Mouse (Mus musculus): Measurements from ENCODE around the gene D5Ertd579e. TPM values are rescaled to one million over a fixed set of nuclear protein-coding genes. Genes with fewer than 3 reads are reported as not detected.

The D5Ertd579e gene
- polyA plus RNA-seq, 1 experiment from 2014 or later, result 37.3 TPM

DNA sequence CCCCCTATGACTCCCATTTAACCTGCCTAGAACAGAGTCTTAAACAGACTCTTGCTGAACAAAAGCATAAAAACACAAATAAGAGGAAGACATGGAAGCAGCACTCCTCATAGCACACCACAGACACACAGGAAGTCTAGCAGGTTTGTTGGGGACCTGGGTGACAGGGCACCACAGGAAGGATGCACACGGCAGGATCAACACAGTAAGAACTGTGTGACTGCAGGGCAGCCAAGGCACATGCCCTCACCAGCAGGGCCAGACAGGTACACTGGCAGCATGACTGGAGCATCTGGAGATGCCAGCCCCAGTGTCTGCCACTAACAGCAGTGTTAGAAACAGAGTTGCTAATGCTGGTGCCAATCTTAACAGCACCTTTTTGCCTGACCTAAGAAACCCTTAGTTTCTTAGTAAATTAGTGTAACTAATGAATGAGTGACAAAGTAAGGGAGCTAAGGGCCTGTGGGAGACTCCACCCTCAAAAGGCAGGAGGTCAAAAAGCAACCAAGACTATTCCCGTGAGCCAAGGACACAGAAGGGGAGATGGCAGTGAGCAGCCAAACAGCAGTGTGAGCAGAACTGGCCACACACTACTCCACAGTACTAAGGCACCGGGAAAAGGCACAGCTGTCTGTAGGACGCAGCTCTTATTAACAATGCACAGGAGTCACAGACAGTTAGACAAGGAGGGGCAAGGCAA lies 125.1 kb downstream of the D5Ertd579e start:
- Histone ChIP-seq H3K4me2 (replicated peaks) (no peak overlapping the region), H3K9me3 (no peaks in the 10 kb centered on the region), H3K4me3 (no peak overlapping the region), H3K27me3 (replicated peaks) (no peaks in the 10 kb centered on the region), H3K9ac (no peak overlapping the region), H3K36me3 (peaks cover 10% of the 10 kb centered on the region), H3K27ac (no peak overlapping the region), H3K4me1 (peaks cover 5% of the 10 kb centered on the region; the same call in 1 of the 2 replicates)
- no peak for ATAC-seq (ENCODE audit: low FRiP score, low read depth)
- 84% methylated on average over 4 of the region's 4 CpGs for WGBS

DNA sequence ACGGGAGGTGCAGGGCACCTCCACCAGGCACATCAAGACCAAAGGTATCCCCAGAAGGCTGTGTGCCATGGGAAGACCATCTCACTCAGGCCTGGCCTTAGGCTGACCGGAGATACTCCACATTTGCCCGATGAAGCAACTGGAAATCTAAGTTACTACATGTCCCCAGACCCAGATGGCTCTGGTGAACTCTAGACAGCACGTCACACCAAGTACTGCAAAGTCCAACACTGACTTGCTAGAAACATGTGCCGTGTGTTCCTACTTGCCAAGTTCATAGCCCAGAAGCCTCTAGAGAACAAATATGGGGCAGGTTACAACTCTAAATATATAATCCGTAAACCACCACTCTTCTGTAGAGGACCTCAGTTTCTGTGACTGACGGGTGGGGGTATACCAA lies 125.7 kb downstream of the D5Ertd579e start:
- Histone ChIP-seq H3K4me2 (replicated peaks) (no peak overlapping the region), H3K9ac (no peak overlapping the region), H3K4me3 (no peak overlapping the region), H3K36me3 (peaks cover 10% of the 10 kb centered on the region), H3K27ac (no peak overlapping the region), H3K27me3 (replicated peaks) (no peaks in the 10 kb centered on the region), H3K9me3 (no peaks in the 10 kb centered on the region), H3K4me1 (peaks cover 5% of the 10 kb centered on the region; the same call in 1 of the 2 replicates)
- no peak for ATAC-seq (ENCODE audit: low FRiP score, low read depth)
- WGBS, result 90% methylated on average over 7 of the region's 7 CpGs

GRCm38 (mm10) chr5:36568118-36568517 lies 127.7 kb downstream of the D5Ertd579e start:
- H3K9ac ChIP-seq, result no peak overlapping the region
- no peak overlapping the region for H3K27ac ChIP-seq
- no peak overlapping the region for H3K4me3 ChIP-seq
- no peak for ATAC-seq (ENCODE audit: low FRiP score, low read depth)
- H3K9me3 ChIP-seq, result no peaks in the 10 kb centered on the region
- whole genome bisulfite sequencing, result 87% methylated on average over 4 of the region's 4 CpGs
- H3K4me1 ChIP-seq, result peaks cover 5% of the 10 kb centered on the region; the same call in 1 of the 2 replicates
- H3K36me3 ChIP-seq, result peaks cover 10% of the 10 kb centered on the region
- H3K4me2 ChIP-seq (replicated peaks), result no peak overlapping the region
- H3K27me3 ChIP-seq (replicated peaks), result no peaks in the 10 kb centered on the region

DNA sequence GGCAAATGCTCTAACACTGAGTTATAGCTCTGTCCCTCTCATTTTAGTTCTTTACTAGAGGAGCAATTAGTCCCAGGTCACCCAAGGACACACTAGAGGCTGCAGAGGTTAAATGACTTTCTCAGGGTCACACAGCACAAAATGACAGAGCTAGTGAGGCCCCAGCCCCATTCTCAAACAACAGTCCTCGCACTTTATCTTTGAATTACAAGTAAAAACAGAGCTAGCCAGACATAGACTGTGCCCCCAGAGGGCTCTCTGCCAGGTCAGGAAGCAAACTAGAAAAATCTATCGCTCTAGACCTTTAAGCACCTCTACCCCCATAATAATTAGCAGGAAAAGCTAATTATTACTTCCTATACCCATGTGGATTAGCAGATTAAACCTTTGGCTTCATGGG lies 128.2 kb downstream of the D5Ertd579e start:
- ATAC-seq (ENCODE audit: low FRiP score, low read depth), result no peak
- H3K4me3 ChIP-seq, result no peak overlapping the region
- no peaks in the 10 kb centered on the region for H3K9me3 ChIP-seq
- H3K27me3 ChIP-seq (replicated peaks), result no peaks in the 10 kb centered on the region
- WGBS, result 67% methylated on average over 2 of the region's 2 CpGs
- H3K27ac ChIP-seq, result no peak overlapping the region
- peaks cover 5% of the 10 kb centered on the region; the same call in 1 of the 2 replicates for H3K4me1 ChIP-seq
- no peak overlapping the region for H3K4me2 ChIP-seq (replicated peaks)
- no peak overlapping the region for H3K9ac ChIP-seq
- H3K36me3 ChIP-seq, result peaks cover 10% of the 10 kb centered on the region

DNA sequence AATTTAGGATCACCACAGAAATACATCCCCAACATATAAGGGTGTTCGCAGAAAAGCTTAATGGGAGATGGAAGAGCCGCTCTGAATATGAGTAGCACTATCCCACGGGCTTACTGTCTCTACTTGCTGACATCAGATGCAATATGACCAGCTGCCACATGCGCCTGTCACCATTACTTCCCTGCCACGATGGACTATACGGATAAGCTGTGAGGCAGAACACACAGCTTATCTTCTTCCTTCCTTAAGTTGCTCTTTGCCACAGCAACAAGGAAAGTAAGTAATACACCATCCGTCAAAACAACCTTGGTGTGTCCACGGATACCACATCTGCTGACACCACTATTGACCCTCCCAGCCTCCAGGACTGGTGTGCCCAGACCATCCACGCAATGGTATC lies 131.3 kb downstream of the D5Ertd579e start:
- Histone ChIP-seq H3K4me2 (replicated peaks) (no peak overlapping the region), H3K4me3 (no peak overlapping the region), H3K27ac (no peak overlapping the region), H3K36me3 (no peaks in the 10 kb centered on the region), H3K27me3 (replicated peaks) (no peaks in the 10 kb centered on the region), H3K4me1 (peaks cover 5% of the 10 kb centered on the region; the same call in 1 of the 2 replicates), H3K9ac (no peak overlapping the region), H3K9me3 (no peaks in the 10 kb centered on the region)
- 93% methylated on average over 9 of the region's 9 CpGs for WGBS
- no peak for ATAC-seq (ENCODE audit: low FRiP score, low read depth)

GRCm38 (mm10) chr5:36563741-36564140 lies 132.1 kb downstream of the D5Ertd579e start:
- no peak for ATAC-seq (ENCODE audit: low FRiP score, low read depth)
- no peaks in the 10 kb centered on the region for H3K27me3 ChIP-seq (replicated peaks)
- no peaks in the 10 kb centered on the region for H3K36me3 ChIP-seq
- no peaks in the 10 kb centered on the region for H3K9me3 ChIP-seq
- no peak overlapping the region for H3K4me3 ChIP-seq
- WGBS, result 86% methylated on average over 6 of the region's 6 CpGs
- H3K27ac ChIP-seq, result no peak overlapping the region
- no peak overlapping the region for H3K9ac ChIP-seq
- H3K4me2 ChIP-seq (replicated peaks), result no peak overlapping the region
- peaks cover 5% of the 10 kb centered on the region; the same call in 1 of the 2 replicates for H3K4me1 ChIP-seq

GRCm38 (mm10) chr5:36562791-36563445 lies 132.9 kb downstream of the D5Ertd579e start:
- no peak overlapping the region for H3K4me2 ChIP-seq (replicated peaks)
- WGBS, result 90% methylated on average over 10 of the region's 10 CpGs
- no peak overlapping the region for H3K4me3 ChIP-seq
- no peak overlapping the region for H3K9ac ChIP-seq
- H3K27ac ChIP-seq, result no peak overlapping the region
- H3K9me3 ChIP-seq, result no peaks in the 10 kb centered on the region
- no peaks in the 10 kb centered on the region for H3K36me3 ChIP-seq
- H3K27me3 ChIP-seq (replicated peaks), result no peaks in the 10 kb centered on the region
- no peak for ATAC-seq (ENCODE audit: low FRiP score, low read depth)
- H3K4me1 ChIP-seq, result peaks cover 5% of the 10 kb centered on the region; the same call in 1 of the 2 replicates

DNA sequence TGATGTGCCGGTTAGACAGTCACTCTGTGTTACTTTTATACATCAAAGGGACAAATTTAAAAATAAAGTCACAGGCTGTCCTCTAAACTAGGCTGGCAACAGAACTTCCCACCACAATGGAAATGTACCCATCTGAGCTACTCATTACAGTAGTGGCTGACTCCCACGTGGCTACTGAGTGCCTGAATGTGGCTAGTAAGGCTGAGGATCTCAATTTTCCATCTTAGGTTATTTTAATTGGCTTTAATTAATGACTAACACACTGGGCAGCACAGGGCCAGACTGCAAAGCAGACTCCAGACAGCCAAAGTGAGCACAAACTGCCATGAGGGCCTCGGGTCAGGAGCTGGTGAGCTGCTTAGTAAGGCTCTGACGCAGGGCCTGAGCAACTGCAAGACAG lies 134.3 kb downstream of the D5Ertd579e start:
- no peaks in the 10 kb centered on the region for H3K36me3 ChIP-seq
- ATAC-seq (ENCODE audit: low FRiP score, low read depth), result no peak
- no peak overlapping the region for H3K27ac ChIP-seq
- H3K4me1 ChIP-seq, result no peaks in the 10 kb centered on the region
- H3K4me3 ChIP-seq, result no peak overlapping the region
- no peaks in the 10 kb centered on the region for H3K9me3 ChIP-seq
- no peak overlapping the region for H3K4me2 ChIP-seq (replicated peaks)
- H3K27me3 ChIP-seq (replicated peaks), result no peaks in the 10 kb centered on the region
- H3K9ac ChIP-seq, result no peak overlapping the region
- WGBS, result 78% methylated on average over 4 of the region's 4 CpGs

DNA sequence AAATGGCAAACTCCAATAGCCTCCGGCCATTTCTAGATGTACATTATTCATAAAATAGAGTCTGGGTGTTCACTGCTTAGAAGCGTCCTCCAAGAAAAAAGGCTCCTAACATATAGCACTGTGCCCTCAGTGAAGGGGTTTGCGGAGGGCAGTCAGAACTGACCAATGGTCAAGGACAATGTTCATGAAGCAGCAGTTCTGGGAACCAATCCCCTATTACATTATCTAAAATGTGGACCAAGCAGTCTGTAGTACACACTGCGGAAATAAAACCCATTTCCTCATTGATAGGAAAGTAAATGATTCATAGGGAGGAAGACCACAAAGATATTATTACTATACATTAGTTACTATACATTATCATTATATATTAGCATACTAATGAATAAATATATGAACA lies 135.3 kb downstream of the D5Ertd579e start:
- no peak for ATAC-seq (ENCODE audit: low FRiP score, low read depth)
- no peak overlapping the region for H3K9ac ChIP-seq
- WGBS, result 95% methylated on average over 4 of the region's 4 CpGs
- H3K4me2 ChIP-seq (replicated peaks), result no peak overlapping the region
- no peaks in the 10 kb centered on the region for H3K9me3 ChIP-seq
- H3K36me3 ChIP-seq, result no peaks in the 10 kb centered on the region
- no peak overlapping the region for H3K27ac ChIP-seq
- H3K27me3 ChIP-seq (replicated peaks), result no peaks in the 10 kb centered on the region
- no peak overlapping the region for H3K4me3 ChIP-seq
- H3K4me1 ChIP-seq, result no peaks in the 10 kb centered on the region

DNA sequence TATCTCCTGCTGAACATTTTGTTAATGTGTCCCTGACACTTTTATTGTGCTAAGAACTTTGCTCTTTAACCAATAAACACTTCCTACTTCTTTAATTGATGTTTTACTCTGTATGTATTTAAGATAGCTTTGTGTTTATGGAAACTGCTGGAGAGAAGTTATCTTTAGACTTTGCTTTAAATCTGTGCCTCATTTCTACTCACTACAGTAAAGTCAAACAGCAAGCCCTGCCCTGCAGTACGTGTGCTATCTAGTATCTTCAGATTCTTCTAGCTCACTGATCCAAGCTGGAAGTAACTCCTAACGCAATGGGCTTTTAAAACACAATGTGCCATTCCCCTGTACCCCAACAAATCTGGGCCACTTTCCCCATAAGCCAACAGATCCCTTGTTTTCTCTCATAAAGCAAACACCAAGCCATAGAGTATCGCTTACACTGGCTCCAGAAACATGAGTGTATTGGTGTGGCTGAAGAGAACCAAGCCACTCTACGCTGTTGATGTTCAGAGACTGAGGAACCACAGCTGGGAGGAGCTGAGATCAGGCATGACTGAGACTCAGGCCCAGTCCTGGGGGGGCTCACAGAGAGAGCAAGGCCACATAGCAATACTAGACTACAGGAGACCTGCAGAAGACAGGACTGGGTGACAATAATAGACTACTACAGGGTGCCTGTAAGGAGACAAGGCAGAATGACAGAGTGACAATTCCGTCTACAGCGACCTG lies 136.2 kb downstream of the D5Ertd579e start:
- no peak overlapping the region for H3K27ac ChIP-seq
- 92% methylated on average over 6 of the region's 6 CpGs for WGBS
- no peak overlapping the region for H3K4me3 ChIP-seq
- no peak overlapping the region for H3K9ac ChIP-seq
- no peak overlapping the region for H3K4me2 ChIP-seq (replicated peaks)
- no peaks in the 10 kb centered on the region for H3K4me1 ChIP-seq
- no peaks in the 10 kb centered on the region for H3K27me3 ChIP-seq (replicated peaks)
- no peak for ATAC-seq (ENCODE audit: low FRiP score, low read depth)
- H3K36me3 ChIP-seq, result no peaks in the 10 kb centered on the region
- no peaks in the 10 kb centered on the region for H3K9me3 ChIP-seq

- Histone ChIP-seq H3K36me3 (no peaks in the 10 kb centered on the region), H3K27ac (no peak overlapping the region), H3K4me2 (replicated peaks) (no peak overlapping the region), H3K27me3 (replicated peaks) (no peaks in the 10 kb centered on the region), H3K4me3 (no peak overlapping the region), H3K9me3 (no peaks in the 10 kb centered on the region), H3K9ac (no peak overlapping the region), H3K4me1 (no peaks in the 10 kb centered on the region)
- no peak for ATAC-seq (ENCODE audit: low FRiP score, low read depth)
- WGBS, result 82% methylated on average over 5 of the region's 5 CpGs
These were observed 136.7 kb downstream of the D5Ertd579e start for GRCm38 (mm10) chr5:36559106-36559505.

- H3K9me3 ChIP-seq, result no peaks in the 10 kb centered on the region
- ATAC-seq (ENCODE audit: low FRiP score, low read depth), result no peak
- 86% methylated on average over 2 of the region's 2 CpGs for WGBS
- H3K9ac ChIP-seq, result no peak overlapping the region
- H3K27me3 ChIP-seq (replicated peaks), result no peaks in the 10 kb centered on the region
- no peak overlapping the region for H3K27ac ChIP-seq
- H3K36me3 ChIP-seq, result no peaks in the 10 kb centered on the region
- H3K4me1 ChIP-seq, result no peaks in the 10 kb centered on the region
- no peak overlapping the region for H3K4me2 ChIP-seq (replicated peaks)
- H3K4me3 ChIP-seq, result no peak overlapping the region
These were observed 137.3 kb downstream of the D5Ertd579e start for GRCm38 (mm10) chr5:36558526-36558925.

Data from neural tube, embryonic 12.5 days (tissue).